Mouse (Mus musculus): ENCODE results near the gene Nat8f1. TPM values are rescaled to one million over a fixed set of nuclear protein-coding genes. Genes with fewer than 3 reads are reported as not detected.
A peak's percentile ranks its signal among the peaks of the same experiment; 100 is the strongest.
"Not testable (repeated sequence)": the region's sequence is repeated elsewhere in the genome, so short reads cannot be mapped to it uniquely, and the experiment has no call there.

Gene Nat8f1
- 3.8 TPM for polyA plus RNA-seq (2012; fragmentation: generic; extraction: Trizol)

DNA sequence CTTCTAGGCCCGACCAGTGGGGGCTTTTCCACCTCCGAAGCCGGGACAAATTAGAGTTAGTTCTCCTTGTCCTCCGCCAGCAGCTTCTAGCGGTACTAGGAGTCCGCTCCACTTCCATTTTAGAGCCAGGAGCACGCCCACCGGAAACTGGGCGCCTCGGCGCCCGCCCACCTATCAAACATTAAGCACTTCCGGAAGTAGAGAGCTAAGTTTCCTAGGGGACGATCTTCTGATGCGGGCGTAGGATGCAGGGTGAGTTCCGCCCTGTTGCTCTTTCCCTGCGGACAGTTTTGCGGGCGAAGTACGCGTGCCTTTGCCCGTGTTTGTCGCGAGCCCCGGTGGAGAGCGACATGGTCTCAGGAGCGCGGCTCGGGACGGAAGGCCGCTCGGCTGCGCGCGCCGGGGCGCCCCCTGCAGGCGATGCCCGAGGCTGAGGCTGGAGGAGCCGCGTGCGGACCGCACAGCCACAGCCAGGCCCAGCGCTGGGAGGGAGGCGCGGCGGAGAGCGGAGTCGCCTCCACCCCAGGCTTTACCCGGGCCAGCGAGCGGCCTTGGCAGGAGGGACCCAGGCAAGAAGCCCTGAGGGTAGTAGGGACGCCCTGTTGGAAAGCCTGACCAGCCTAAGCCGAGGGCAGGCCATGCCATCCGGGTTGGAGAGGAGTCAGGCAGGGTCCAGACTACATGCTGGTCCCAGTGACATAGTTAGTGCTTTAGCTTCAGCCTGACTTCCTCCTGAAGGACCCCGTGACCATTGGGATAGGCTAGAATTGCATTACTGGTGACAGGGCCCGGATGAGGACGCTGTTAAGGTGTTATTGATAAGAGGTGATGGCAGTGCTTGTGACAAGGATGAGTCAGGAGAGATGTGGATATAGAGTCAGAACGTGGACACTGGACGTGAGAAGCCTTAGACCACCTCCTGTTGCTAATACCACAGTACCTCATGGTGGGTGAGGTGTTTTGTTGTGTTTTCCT lies at the start of gene Nat8f1:
TSS of gene Nat8f1 (minus strand) at position 149 of the 975 bp plus-strand sequence.
- H3K79me2 ChIP-seq (ENCODE audit: control insufficient read depth, insufficient read depth) = peaks cover 13% of the 10 kb centered on the region
- TF ChIP-seq POLR2AphosphoS2 (IDR thresholded peaks at IDR 0.05; ENCODE audit: insufficient read length, low read depth) (peak; percentile 20), USF1 (IDR thresholded peaks at IDR 0.05; ENCODE audit: low read depth) (peak; percentile 54), POLR2A (IDR thresholded peaks at IDR 0.05; ENCODE audit: insufficient read length, low read depth) (peak; percentile 68)
- peak within 1 kb of the TSS; percentile 79 for H3ac ChIP-seq (ENCODE audit: control insufficient read depth, insufficient read length)
- not testable (repeated sequence) for H3K27me3 ChIP-seq (ENCODE audit: control insufficient read depth, insufficient read depth, insufficient read length); H3K36me3 ChIP-seq (ENCODE audit: control insufficient read depth, insufficient read depth)
- peak within 1 kb of the TSS; percentile 75 for H3K4me3 ChIP-seq
- H3K4me2 ChIP-seq (ENCODE audit: low read depth) = peak within 1 kb of the TSS; percentile 96

DNA sequence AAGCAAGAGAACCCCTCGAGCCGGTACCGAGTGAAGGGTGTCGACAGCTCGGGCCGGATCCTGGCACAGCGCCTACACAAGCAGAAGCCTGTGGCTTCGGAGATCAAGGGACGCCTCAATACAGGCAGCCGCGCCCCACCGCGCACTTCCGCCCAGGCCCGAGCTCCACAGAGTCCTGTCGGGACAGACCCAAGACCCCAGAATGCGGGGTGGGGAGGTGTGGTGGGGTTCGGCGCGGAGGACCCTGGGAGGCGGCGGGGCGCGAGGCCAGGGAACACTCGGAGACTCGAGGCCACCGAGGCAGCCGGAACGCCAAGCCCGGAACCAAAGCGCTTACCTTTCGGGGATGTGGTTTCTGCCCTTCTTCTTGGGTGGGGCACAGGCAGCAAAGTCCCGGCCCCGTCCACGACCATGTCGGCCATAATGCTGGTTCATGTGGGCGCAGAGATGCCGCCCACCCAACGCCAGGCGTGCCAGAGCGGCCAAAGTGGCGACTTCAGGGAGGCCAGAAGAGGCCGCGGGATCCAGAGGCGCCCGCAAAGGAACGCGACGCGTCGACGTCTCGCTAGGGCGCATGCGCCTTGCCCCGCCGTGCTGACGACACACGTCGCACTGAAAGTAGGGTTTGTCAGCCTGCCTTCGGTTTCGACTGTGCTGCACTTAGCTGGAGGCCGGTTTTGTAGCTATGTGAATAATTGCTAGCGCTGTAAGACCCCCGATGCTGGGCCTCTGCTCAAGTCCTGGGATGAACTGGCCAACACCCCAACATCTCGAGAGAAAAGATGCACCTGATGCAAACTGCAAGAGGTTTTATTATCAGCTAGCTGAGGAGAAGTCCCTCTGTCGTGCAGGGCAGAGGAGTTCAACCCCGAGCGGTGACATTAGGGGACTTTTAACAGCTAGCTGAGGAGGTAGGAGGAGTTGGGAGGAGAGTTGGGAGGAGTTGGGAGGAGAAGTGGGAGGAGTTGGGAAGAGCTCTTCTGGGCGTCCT lies 45.9 kb upstream of the Nat8f1 start, which contains the start of gene Dusp11:
TSS of gene Dusp11 (minus strand) at position 567 of the 991 bp plus-strand sequence.
- peak within 1 kb of the TSS; percentile 75 for H3K4me2 ChIP-seq (ENCODE audit: low read depth)
- H3K79me2 ChIP-seq (ENCODE audit: control insufficient read depth, insufficient read depth) = peaks cover 37% of the 10 kb centered on the region
- H3K27me3 ChIP-seq (ENCODE audit: control insufficient read depth, insufficient read depth, insufficient read length) = no peaks in the 10 kb centered on the region
- TF ChIP-seq POLR2A (IDR thresholded peaks at IDR 0.05; ENCODE audit: insufficient read length, low read depth) = peak; percentile 88
- TF ChIP-seq POLR2AphosphoS2 (IDR thresholded peaks at IDR 0.05; ENCODE audit: insufficient read length, low read depth) = peak; percentile 93
- no peak for TF ChIP-seq E2F4 (IDR thresholded peaks at IDR 0.05; ENCODE audit: insufficient read depth)
- peaks cover 18% of the 10 kb centered on the region for H3K36me3 ChIP-seq (ENCODE audit: control insufficient read depth, insufficient read depth)
- H3K4me3 ChIP-seq = peak within 1 kb of the TSS; percentile 92
- peak within 1 kb of the TSS; percentile 89 for H3ac ChIP-seq (ENCODE audit: control insufficient read depth, insufficient read length)

DNA sequence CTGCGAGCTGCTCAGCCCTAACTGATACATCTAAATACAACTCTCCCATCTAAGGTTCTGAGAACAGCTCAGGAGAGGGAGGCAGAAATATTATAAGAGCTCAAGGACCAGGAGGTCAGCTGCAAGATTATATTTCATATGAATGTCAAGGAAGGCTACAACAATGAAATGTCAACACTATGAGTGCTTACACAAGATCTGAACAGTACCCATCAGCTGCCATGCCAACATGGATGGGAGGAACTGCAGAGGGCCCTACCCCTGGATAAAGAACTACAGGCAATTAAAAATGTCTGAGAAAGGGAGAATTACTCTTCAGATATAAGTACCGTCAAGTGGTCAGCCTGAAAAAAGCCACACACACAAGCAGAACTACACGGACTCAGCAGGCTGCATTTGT lies 42.1 kb upstream of the Nat8f1 start:
- no peak for TF ChIP-seq TCF12 (IDR thresholded peaks at IDR 0.05; ENCODE audit: insufficient read depth, poor library complexity, severe bottlenecking)
- TF ChIP-seq TCF3 (IDR thresholded peaks at IDR 0.05; ENCODE audit: insufficient read length, low read depth) = no peak
- TF ChIP-seq USF1 (IDR thresholded peaks at IDR 0.05; ENCODE audit: low read depth) = no peak
- TF ChIP-seq E2F4 (IDR thresholded peaks at IDR 0.05; ENCODE audit: insufficient read depth) = no peak
- TF ChIP-seq MYOG (IDR thresholded peaks at IDR 0.05; ENCODE audit: control insufficient read depth in 1 of 3, insufficient read depth in 1 of 3, insufficient read length in 2 of 3, low read depth in 2 of 3) = no peak
- TF ChIP-seq POLR2AphosphoS2 (IDR thresholded peaks at IDR 0.05; ENCODE audit: insufficient read length, low read depth) = no peak
- no peak for TF ChIP-seq POLR2A (IDR thresholded peaks at IDR 0.05; ENCODE audit: insufficient read length, low read depth)
- no peak for TF ChIP-seq MYOD1 (IDR thresholded peaks at IDR 0.05; ENCODE audit: control insufficient read depth in 1 of 3, insufficient read length in 2 of 3, low read depth in 2 of 3)
- no peak for TF ChIP-seq REST (IDR thresholded peaks at IDR 0.05; ENCODE audit: insufficient read depth, insufficient read length)
- TF ChIP-seq CEBPB (IDR thresholded peaks at IDR 0.05; ENCODE audit: insufficient read depth, poor library complexity, severe bottlenecking) = no peak
- no peak for TF ChIP-seq MAX (IDR thresholded peaks at IDR 0.05; ENCODE audit: low read depth)
- TF ChIP-seq SRF (IDR thresholded peaks at IDR 0.05; ENCODE audit: control insufficient read depth, insufficient read length, low read depth) = no peak

DNA sequence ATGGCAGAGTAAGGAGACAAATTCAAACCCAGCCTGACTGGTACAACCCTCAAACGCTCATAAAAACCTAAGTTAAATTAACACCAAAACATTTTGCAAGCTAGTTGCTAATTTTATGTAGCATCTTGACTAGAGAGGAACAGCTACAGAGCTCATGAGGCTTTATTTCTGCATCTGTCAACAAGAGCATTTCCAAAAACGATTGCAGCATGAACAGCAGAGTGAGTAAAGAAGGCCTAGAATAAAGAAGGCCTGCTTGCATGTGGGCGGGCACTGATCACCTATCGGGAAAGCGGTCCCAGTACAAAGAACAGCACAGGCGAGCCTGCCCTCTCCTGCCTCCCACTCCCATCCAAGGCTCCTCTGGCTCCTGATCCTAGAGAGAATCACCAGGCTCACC lies 33.1 kb upstream of the Nat8f1 start:
- Histone ChIP-seq H3K27me3 (ENCODE audit: control insufficient read depth, insufficient read depth, insufficient read length) (no peaks in the 10 kb centered on the region), H3ac (ENCODE audit: control insufficient read depth, insufficient read length) (no peak overlapping the region), H3K36me3 (ENCODE audit: control insufficient read depth, insufficient read depth) (peaks cover 76% of the 10 kb centered on the region), H3K4me3 (no peak overlapping the region), H3K79me2 (ENCODE audit: control insufficient read depth, insufficient read depth) (peaks cover 11% of the 10 kb centered on the region), H3K4me2 (ENCODE audit: low read depth) (no peak overlapping the region)
- TF ChIP-seq POLR2A (IDR thresholded peaks at IDR 0.05; ENCODE audit: insufficient read length, low read depth) (no peak), USF1 (IDR thresholded peaks at IDR 0.05; ENCODE audit: low read depth) (no peak)

More for the DNA sequence above, 42.1 kb upstream of the Nat8f1 start:
- Histone ChIP-seq H3K36me3 (ENCODE audit: control insufficient read depth, insufficient read depth) (peaks cover 50% of the 10 kb centered on the region), H3K4me3 (no peak overlapping the region), H3ac (ENCODE audit: control insufficient read depth, insufficient read length) (no peak overlapping the region), H3K27me3 (ENCODE audit: control insufficient read depth, insufficient read depth, insufficient read length) (no peaks in the 10 kb centered on the region), H3K4me2 (ENCODE audit: low read depth) (no peak overlapping the region), H3K79me2 (ENCODE audit: control insufficient read depth, insufficient read depth) (peaks cover 46% of the 10 kb centered on the region)

DNA sequence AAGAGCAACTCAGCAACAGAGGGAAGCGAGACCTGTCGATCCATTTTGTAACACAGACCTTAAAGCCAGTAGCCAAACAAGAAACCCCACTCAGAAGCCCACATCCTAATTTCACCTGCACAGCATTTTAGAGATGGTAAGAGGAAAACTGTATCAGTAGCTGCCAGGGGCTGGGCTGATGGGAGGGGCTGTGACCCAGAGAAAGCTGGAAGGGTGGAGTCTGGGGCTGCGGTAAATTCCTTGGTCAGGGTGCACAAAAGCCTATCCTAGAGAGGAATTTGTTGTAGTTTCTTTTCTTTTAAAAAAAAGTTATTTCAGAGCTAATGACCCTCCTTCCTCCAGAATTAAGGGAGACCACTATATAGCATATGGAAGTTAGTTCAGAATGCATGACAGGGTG lies 27.0 kb upstream of the Nat8f1 start:
- Histone ChIP-seq H3ac (ENCODE audit: control insufficient read depth, insufficient read length) (no peak overlapping the region), H3K36me3 (ENCODE audit: control insufficient read depth, insufficient read depth) (peaks cover 34% of the 10 kb centered on the region), H3K4me2 (ENCODE audit: low read depth) (no peak overlapping the region), H3K27me3 (ENCODE audit: control insufficient read depth, insufficient read depth, insufficient read length) (no peaks in the 10 kb centered on the region), H3K79me2 (ENCODE audit: control insufficient read depth, insufficient read depth) (no peaks in the 10 kb centered on the region), H3K4me3 (no peak overlapping the region)
- TF ChIP-seq TCF12 (IDR thresholded peaks at IDR 0.05; ENCODE audit: insufficient read depth, poor library complexity, severe bottlenecking) (no peak), POLR2AphosphoS2 (IDR thresholded peaks at IDR 0.05; ENCODE audit: insufficient read length, low read depth) (no peak), TCF3 (IDR thresholded peaks at IDR 0.05; ENCODE audit: insufficient read length, low read depth) (no peak), MYOG (IDR thresholded peaks at IDR 0.05; ENCODE audit: control insufficient read depth in 1 of 3, insufficient read depth in 1 of 3, insufficient read length in 2 of 3, low read depth in 2 of 3) (no peak), CEBPB (IDR thresholded peaks at IDR 0.05; ENCODE audit: insufficient read depth, poor library complexity, severe bottlenecking) (no peak), E2F4 (IDR thresholded peaks at IDR 0.05; ENCODE audit: insufficient read depth) (no peak), REST (IDR thresholded peaks at IDR 0.05; ENCODE audit: insufficient read depth, insufficient read length) (no peak), MYOD1 (IDR thresholded peaks at IDR 0.05; ENCODE audit: control insufficient read depth in 1 of 3, insufficient read length in 2 of 3, low read depth in 2 of 3) (no peak), POLR2A (IDR thresholded peaks at IDR 0.05; ENCODE audit: insufficient read length, low read depth) (no peak), USF1 (IDR thresholded peaks at IDR 0.05; ENCODE audit: low read depth) (no peak), MAX (IDR thresholded peaks at IDR 0.05; ENCODE audit: low read depth) (no peak), SRF (IDR thresholded peaks at IDR 0.05; ENCODE audit: control insufficient read depth, insufficient read length, low read depth) (no peak)
